Mouse (Mus musculus): ENCODE results near the gene Ric8b.

Ric8b gene

DNA sequence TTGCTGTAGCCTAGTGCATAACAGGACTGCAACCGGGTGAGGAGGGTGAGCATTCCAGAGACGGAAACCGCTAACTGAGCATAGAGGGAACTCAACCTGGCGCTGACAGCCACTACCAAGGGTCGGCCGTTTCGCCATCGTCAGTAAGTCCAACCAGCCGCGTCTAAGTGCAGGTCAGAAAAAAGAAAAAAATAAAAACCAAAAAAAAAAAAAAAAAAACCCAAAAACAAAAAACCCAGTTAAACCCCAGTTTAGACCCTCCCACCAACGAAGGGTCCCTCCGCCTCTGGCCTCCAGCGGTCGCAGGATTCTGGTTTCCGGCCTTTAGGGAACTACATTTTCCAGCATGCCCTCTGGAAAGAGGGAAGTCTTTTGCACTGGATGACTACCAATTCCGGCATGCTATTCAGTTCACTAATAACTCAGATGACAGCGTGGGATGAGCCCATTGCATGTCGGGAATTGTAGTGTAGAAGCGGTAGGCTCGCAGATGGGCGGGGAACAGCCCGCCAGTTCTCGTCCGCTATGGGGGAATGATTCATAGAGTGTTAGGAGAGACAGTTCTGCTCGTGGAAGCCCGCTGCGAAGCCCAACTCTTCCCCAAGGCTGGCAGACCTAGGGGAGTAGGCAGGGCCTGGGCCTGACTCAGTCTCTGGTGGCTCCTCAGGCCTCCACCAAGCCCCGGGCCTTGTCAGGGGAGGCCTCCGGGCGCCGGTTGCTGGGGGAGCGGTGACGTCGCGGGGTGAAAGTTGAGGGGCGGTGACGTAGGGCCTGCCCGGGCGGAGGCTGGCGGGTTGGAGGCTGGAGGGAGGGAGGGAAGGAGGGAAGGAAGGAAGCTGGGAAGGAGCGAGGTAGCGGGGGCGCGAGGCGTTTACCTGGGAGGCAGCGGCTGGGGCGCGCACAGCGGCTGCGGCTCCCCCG is at the start of gene Ric8b:
Ric8b (plus strand) TSS at position 807 of the 921 bp plus-strand sequence.
- peak; percentile 96 for DNase-seq (ENCODE audit: low read depth, low spot score)

DNA sequence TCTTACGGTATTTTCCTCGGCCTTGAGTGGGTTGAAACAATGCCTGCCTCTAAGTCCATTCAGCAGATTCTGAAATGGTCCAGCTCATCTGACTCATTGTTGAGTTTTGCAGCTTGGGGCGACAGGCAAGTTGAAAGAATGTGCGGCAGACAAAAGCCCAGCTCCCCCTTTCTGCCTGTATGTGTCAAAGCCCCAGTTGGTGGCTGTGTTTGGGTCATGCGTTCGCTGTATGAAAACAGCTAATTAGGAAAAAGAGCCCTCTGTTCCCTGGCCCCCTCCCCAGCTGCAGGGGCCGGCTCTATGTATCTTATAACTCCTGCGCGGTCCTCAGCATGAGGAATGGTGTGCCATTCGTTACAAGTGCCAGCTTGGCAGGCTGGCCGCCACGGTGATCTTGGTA is 46.1 kb upstream of the Ric8b start:
- DNase-seq (ENCODE audit: low read depth, low spot score): no peak

- no peak for DNase-seq (ENCODE audit: low read depth, low spot score)
These were observed 45.5 kb upstream of the Ric8b start for GRCm38 (mm10) chr10:84871921-84872320.

- DNase-seq (ENCODE audit: low read depth, low spot score): no peak
These were observed 37.4 kb upstream of the Ric8b start for GRCm38 (mm10) chr10:84879823-84880571.

- DNase-seq (ENCODE audit: low read depth, low spot score): no peak
These were observed 34.9 kb upstream of the Ric8b start for GRCm38 (mm10) chr10:84882528-84882927.

- DNase-seq (ENCODE audit: low read depth, low spot score): no peak
These were observed 32.0 kb upstream of the Ric8b start for GRCm38 (mm10) chr10:84885341-84885884.

DNA sequence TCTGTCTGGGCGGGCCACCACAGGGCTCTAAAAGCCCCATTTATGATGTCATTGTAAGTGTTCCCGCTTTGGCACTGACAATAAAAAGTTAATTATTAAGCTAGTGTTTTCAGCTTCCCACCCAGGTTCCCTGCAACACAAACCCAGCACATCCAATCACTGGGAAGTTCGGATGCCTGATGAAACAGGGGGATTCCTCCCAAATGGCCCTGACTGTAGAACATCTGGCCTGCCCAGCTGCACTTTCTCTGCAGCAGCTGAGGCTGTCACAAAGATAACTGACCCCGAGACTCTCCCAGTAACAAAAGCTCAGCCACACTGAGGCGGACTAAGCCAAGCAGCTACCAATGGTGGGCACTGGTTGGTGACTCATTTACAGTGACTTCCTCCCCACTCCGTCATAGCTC is 31.2 kb upstream of the Ric8b start:
- DNase-seq (ENCODE audit: low read depth, low spot score): no peak

- DNase-seq (ENCODE audit: low read depth, low spot score): no peak
These were observed 30.6 kb upstream of the Ric8b start for GRCm38 (mm10) chr10:84886785-84887184.

DNA sequence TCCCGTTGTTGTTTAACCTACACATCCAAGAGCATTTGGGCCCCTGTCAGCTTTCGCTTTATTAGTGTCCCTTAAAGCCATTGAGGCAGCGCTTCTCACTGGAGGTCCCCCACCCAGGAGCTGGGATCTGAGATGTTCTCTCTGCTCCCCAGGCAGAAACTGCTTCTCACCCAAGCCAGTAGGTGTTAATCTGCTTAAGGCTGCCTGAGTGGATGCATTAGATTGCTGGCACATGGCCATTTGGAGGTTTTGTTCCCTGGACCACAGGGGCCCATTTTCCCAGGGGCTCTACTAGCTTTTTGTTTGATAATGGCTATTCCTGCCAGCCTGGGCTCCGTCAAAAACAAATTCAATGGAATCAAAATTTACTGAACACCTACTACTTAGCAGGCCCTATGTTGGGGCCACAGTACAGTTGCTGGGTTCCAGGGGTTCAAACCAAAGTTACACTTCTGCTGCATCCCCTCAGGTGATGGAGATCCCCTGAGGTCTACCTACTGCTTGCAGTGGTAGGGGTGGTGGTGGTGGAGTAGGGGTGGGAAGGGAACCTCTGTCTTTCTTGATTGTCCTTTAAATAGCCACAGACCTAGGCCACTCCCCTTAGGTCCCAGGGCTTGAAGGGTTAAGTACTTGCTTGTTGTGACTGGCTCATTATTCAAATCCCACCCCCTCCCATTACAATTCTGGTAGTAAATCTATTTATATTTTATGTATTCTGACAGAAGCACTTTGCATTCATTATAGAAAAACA is 28.1 kb upstream of the Ric8b start:
- DNase-seq (ENCODE audit: low read depth, low spot score): no peak

DNA sequence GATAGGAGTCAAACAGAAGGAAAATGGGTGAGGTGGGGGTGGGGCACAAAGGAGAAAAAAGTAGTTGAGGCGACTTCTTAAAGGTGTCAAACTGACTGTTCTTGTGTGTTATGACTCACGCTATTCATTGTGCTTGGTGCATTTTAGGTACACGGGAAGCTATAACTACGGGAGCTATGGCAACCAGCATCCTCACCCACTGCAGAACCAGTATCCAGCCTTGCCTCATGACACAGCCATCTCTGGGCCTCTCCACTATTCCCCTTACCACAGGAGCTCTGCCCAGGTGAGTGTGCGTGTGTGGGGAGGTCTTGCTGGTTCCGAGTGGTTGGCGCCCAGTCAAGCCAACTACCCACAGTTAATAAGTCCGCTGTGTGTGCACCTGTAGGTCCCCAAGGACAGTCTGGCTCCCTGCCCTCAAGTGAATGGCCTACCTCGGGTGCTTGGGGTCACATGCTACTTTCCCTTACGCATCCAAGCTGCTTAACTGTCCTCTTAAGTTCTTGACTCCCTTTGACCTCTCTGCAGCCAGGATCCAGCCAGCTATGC is 21.5 kb upstream of the Ric8b start:
- DNase-seq (ENCODE audit: low read depth, low spot score): no peak

- DNase-seq (ENCODE audit: low read depth, low spot score): no peak
These were observed 20.2 kb upstream of the Ric8b start for GRCm38 (mm10) chr10:84896941-84897930.

- no peak for DNase-seq (ENCODE audit: low read depth, low spot score)
These were observed 19.1 kb upstream of the Ric8b start for GRCm38 (mm10) chr10:84898144-84898979.

- DNase-seq (ENCODE audit: low read depth, low spot score): no peak
These were observed 15.7 kb upstream of the Ric8b start for GRCm38 (mm10) chr10:84901676-84902075.

- DNase-seq (ENCODE audit: low read depth, low spot score): no peak
These were observed 15.2 kb upstream of the Ric8b start for GRCm38 (mm10) chr10:84902213-84902612.

DNA sequence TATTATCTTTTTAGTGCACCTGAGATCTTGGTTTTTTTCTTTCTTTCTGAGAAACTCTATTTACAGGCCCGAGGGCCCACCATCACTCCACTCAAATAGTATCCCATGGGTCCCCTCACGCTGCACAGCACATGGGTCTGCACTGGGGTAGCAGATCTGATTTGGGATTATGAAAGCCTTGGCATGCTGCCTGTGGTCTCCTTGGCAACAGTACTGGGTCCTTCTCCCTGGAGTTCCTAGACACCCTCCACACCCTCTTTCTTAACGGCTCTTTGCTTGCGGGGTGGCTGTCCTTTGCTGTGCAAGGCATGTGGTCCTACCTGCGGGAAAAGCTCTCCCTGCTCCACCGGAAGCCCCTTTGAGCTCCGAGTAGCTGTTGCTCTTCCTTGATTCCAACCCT is 14.1 kb upstream of the Ric8b start:
- DNase-seq (ENCODE audit: low read depth, low spot score): no peak

- DNase-seq (ENCODE audit: low read depth, low spot score): no peak
These were observed 13.7 kb upstream of the Ric8b start for GRCm38 (mm10) chr10:84903742-84904141.

DNA sequence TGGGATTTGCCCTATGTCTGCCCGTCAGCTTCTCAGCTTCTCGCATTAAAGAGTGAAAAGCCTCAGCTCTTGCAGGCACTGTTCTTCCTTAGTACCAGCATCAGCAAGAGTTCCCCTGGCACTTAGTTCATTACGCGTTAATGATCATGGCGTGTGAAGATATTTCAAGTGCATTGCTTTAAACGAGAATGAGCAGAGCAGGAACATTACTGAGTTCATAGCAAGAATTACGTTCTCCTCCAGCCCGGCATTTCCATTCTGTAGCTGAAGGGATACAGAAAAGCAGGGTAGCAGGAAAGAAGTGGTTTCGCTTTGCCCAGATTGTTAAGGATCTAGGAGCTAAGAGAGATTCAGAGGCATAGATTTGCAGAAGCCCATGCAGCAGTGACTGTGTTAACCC is 10.5 kb upstream of the Ric8b start:
- no peak for DNase-seq (ENCODE audit: low read depth, low spot score)

- no peak for DNase-seq (ENCODE audit: low read depth, low spot score)
These were observed 9.4 kb upstream of the Ric8b start for GRCm38 (mm10) chr10:84908006-84908405.

- DNase-seq (ENCODE audit: low read depth, low spot score): no peak
These were observed 8.9 kb upstream of the Ric8b start for GRCm38 (mm10) chr10:84908471-84908870.

All from retina, adult 2 months (tissue).